Mouse (Mus musculus) hindbrain, embryonic 16.5 days (tissue): ENCODE data around the gene Hoxa9. TPM values are rescaled to one million over a fixed set of nuclear protein-coding genes. Genes with fewer than 3 reads are reported as not detected.

ENCODE experiments used
- ATAC-seq: fragments of 200-750 bp; cut with Nextera tagmentation; 2 replicates; pipeline ENCODE4 v1.8.0; 2017; ENCODE audit warnings: moderate TSS enrichment, moderate library complexity
- H3K27ac ChIP-seq: fragments of 300-500 bp; sonication (generic); 2 replicates; pipeline ENCODE4 v1.5.1; 2014; ENCODE audit warnings: low read depth, mild to moderate bottlenecking, control low read depth, low read length, moderate library complexity
- H3K27me3 ChIP-seq: fragments of 300-500 bp; sonication (generic); replicated peaks from 2 replicates; pipeline ENCODE4 v1.6.1; 2014; ENCODE audit warnings: low read length; ENCODE audit not compliant: control insufficient read depth, insufficient read depth
- H3K36me3 ChIP-seq: fragments of 300-500 bp; sonication (generic); 2 replicates; pipeline ENCODE4 v1.6.1; 2014; ENCODE audit warnings: mild to moderate bottlenecking, low read length, moderate library complexity, mixed read lengths; ENCODE audit not compliant: control insufficient read depth, insufficient read depth
- H3K4me1 ChIP-seq: fragments of 300-500 bp; sonication (generic); 2 replicates; pipeline ENCODE4 v1.6.1; 2014; ENCODE audit warnings: low read depth, low read length; ENCODE audit not compliant: control insufficient read depth, insufficient read depth
- H3K4me2 ChIP-seq: fragments of 300-500 bp; sonication (generic); 2 replicates; pipeline ENCODE4 v1.6.1; 2014; ENCODE audit warnings: mild to moderate bottlenecking, low read length, control low read depth, moderate library complexity
- H3K4me3 ChIP-seq: fragments of 300-500 bp; sonication (generic); 2 replicates; pipeline ENCODE4 v1.5.1; 2014; ENCODE audit warnings: mild to moderate bottlenecking, low read length, control low read depth, moderate library complexity
- H3K9ac ChIP-seq: fragments of 300-500 bp; sonication (generic); 2 replicates; pipeline ENCODE4 v1.6.1; 2014; ENCODE audit warnings: low read depth, mild to moderate bottlenecking, control low read depth, low read length, moderate library complexity
- H3K9me3 ChIP-seq: fragments of 300-500 bp; sonication (generic); 2 replicates; pipeline ENCODE4 v1.6.1; 2014; ENCODE audit warnings: mild to moderate bottlenecking, low read length, moderate library complexity; ENCODE audit not compliant: control insufficient read depth
- WGBS: fragments of 180-500 bp; shearing (Covaris S2); extraction: QIAGEN DNeasy Blood & Tissue Kit; methylation state at CpG from one replicate; pipeline ENCODE4 v1.1.7; 2014; 5-methylcytosine and 5-hydroxymethylcytosine counted together
- polyA plus RNA-seq: library from polyadenylated mRNA; unstranded; fragments of >200 nt; fragmentation: Nextera tagmentation; extraction: Ambion mirVana; gene quantifications from 2 replicates; pipeline ENCODE4 v1.2.1, GENCODE M21; 2015

Gene Hoxa9
- polyA plus RNA-seq, 1 experiment from 2014 or later, result 0.48 TPM

DNA sequence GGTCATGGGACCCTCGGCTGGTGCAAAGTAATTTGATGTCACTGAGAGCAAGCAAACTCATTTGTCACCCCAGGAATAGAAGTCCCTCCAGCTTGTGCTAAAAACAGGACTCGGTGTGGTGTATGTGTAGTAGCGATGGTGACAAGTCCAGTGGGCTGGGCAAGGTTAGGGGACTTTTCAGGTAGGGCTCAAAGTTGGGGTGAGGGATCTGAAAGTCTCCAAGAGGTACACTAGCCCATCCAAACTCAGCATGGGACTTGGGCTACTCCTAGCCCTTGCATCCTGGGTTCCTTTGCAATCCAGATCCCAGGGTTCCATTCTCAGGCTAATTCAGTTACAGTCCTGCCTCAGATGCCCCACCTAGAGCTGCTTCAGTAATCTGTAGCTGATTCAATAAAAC, 37.9 kb upstream of the Hoxa9 start:
- H3K27ac ChIP-seq, result no peak overlapping the region
- H3K9ac ChIP-seq, result no peak overlapping the region
- peaks cover 83% of the 10 kb centered on the region for H3K27me3 ChIP-seq
- H3K36me3 ChIP-seq, result no peaks in the 10 kb centered on the region
- no peak overlapping the region for H3K4me3 ChIP-seq
- ATAC-seq, result no peak
- H3K9me3 ChIP-seq, result no peaks in the 10 kb centered on the region
- WGBS, result 0% methylated on average over 3 of the region's 3 CpGs
- H3K4me1 ChIP-seq, result peaks cover 2% of the 10 kb centered on the region
- no peak overlapping the region for H3K4me2 ChIP-seq

DNA sequence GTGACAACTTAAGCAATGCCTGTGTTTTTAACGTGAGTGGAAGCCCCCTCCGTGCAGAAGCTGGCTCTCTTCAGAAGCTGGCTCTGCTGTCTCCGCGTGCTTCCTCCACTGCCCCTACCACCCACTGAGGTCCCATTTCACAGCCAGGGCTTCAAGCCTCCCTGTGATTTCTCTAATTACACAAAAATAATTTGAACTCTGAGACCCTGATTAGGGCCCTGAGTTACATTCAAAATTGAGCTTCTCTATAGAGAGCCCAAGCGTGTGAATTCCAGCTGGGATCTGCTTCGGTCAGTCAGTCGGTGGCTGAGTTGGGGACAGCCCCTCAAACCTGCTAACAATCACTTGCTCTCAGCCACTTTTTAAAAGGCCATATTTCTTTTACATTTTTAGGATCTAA, 37.5 kb upstream of the Hoxa9 start:
- 2% methylated on average over 7 of the region's 7 CpGs for WGBS
- H3K9me3 ChIP-seq, result no peaks in the 10 kb centered on the region
- no peaks in the 10 kb centered on the region for H3K36me3 ChIP-seq
- no peak for ATAC-seq
- peaks cover 86% of the 10 kb centered on the region for H3K27me3 ChIP-seq
- no peak overlapping the region for H3K4me2 ChIP-seq
- H3K4me3 ChIP-seq, result no peak overlapping the region
- H3K9ac ChIP-seq, result no peak overlapping the region
- H3K4me1 ChIP-seq, result peaks cover 2% of the 10 kb centered on the region
- H3K27ac ChIP-seq, result no peak overlapping the region

DNA sequence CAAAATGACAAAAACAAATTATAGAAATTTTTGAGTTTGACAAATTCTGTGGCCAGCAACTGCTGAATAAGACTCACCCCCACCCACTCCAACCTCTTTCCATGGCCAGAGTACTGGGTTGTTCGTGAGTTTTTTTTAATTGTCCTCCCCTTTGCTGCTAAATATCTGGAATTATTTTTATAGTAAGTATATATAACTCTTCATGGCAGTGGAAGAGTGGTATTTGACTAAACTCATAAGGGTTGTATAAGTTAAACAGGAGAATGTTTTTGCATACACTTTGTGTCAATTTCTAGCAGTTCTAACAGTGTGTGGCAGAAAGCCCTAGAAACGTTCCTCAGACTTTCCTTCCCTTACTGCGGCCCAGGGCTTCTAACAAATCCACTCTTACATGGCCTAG, 36.8 kb upstream of the Hoxa9 start:
- Histone ChIP-seq H3K4me3 (no peak overlapping the region), H3K4me2 (no peak overlapping the region), H3K9me3 (no peaks in the 10 kb centered on the region), H3K4me1 (peaks cover 2% of the 10 kb centered on the region), H3K36me3 (no peaks in the 10 kb centered on the region), H3K27me3 (peaks cover 85% of the 10 kb centered on the region), H3K27ac (no peak overlapping the region), H3K9ac (no peak overlapping the region)
- no peak for ATAC-seq
- WGBS, result 6% methylated on average over 3 of the region's 3 CpGs

DNA sequence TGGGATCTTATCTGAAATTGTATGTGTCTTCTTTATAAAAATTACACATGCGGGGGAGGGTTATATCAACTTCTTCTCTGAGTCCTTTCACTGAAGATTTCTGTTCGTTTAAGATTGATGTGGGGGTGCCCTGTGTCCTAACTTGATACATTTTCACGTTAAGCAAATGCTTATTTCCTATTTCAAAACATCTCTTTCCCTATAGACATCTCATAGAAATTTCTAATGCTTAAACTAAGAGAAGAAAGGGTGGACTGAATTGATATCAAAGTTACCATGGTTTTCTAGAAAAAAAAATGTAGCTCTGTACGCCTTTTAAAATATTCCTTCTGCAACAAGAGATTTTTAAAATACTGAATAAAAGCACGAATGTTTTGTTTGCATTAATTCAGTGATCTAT, 36.3 kb upstream of the Hoxa9 start:
- Histone ChIP-seq H3K9me3 (no peaks in the 10 kb centered on the region), H3K27me3 (peaks cover 85% of the 10 kb centered on the region), H3K36me3 (no peaks in the 10 kb centered on the region), H3K4me2 (no peak overlapping the region), H3K4me1 (peaks cover 2% of the 10 kb centered on the region), H3K27ac (no peak overlapping the region), H3K9ac (no peak overlapping the region), H3K4me3 (no peak overlapping the region)
- ATAC-seq, result no peak
- 20% methylated on average over 5 of the region's 5 CpGs for WGBS

DNA sequence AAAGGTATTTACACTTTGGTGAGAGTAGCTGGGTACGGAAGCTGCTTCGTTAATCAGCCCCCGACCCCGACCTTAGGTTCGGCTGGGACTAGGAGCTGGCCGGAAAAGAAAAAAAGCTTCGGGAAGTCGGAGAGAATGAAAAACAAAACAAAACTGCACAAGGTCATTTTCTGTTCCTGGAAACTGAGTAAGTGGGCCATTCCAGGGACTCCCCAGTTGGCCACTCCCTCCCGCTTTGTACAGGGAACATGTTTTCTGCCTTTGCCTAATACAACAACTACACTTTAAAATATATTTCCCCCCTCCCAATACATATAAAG, 35.7 kb upstream of the Hoxa9 start:
- H3K9ac ChIP-seq, result no peak overlapping the region
- H3K4me3 ChIP-seq, result no peak overlapping the region
- H3K27ac ChIP-seq, result no peak overlapping the region
- peaks cover 87% of the 10 kb centered on the region for H3K27me3 ChIP-seq
- no peak for ATAC-seq
- peaks cover 2% of the 10 kb centered on the region for H3K4me1 ChIP-seq
- WGBS, result under 1% methylated on average over 9 of the region's 9 CpGs
- H3K4me2 ChIP-seq, result no peak overlapping the region
- H3K9me3 ChIP-seq, result no peaks in the 10 kb centered on the region
- no peaks in the 10 kb centered on the region for H3K36me3 ChIP-seq

DNA sequence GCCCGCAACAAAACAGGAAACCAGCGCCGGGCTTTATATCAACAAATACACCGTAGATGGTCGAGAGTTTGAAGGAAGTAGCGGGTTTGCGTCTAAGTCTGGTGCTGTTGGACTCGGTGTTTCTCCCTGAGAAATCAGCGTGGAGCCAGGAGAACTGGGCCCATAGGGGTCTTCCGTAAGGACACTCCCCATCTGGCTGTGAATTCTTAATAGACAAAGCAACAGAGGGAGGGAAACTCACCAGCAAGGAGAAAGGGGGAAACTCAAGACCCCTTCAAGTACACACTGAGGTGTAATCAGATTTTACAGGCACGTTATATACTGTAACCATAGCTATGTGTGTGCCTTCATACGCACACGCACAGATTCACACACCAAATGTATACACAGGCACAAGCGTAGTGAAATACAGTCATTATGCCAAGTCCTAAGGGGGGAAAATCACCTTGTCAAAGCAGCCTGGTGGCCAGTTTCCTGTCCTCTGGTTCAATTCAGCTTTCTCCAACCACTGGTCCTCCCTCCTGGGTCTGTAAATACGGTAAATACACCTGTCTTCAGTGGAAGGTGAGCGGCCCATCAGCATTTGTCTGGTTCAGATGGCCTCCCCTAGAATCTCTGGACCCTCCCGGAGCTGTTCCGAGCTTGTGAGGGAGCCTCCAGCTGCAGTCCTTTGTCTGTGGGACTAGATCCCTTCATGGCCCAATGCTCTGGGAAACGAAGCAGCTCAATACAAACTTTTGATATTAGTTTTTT, 35.2 kb upstream of the Hoxa9 start:
- 1% methylated on average over 19 of the region's 19 CpGs for WGBS
- no peak for ATAC-seq

DNA sequence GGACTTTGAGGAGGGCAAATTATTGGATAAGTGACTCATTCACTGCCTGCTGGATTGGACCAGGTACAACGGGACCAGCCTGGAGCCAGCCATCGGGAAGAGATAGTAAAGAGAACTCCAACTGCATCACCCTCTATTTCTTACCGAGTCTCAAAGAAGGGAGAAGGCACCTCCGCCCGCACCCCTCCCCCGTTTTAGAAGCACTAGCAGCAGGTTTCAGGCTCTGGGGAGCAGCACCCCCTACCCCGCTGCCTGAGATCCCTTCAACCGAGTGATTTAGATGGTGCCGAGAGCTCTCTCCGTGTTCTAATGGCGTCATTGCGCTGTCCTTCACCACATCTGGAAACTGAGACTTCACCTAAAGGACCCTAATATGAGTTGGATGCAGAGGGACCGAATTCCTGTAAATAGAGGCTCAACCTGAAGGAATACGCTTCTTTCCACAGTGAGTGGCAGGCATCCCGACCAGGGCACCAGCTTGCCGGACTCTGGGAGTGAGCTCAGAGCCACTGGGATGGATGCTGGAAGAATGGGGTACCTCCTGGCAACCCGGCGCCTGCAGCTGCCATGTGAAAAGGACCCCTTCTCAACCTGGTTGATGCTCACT, 34.5 kb upstream of the Hoxa9 start:
- H3K4me3 ChIP-seq, result no peak overlapping the region
- H3K4me2 ChIP-seq, result no peak overlapping the region
- peaks cover 85% of the 10 kb centered on the region for H3K27me3 ChIP-seq
- ATAC-seq, result no peak
- no peaks in the 10 kb centered on the region for H3K36me3 ChIP-seq
- WGBS, result 2% methylated on average over 18 of the region's 18 CpGs
- peaks cover 4% of the 10 kb centered on the region; the same call in 1 of the 2 replicates for H3K4me1 ChIP-seq
- no peaks in the 10 kb centered on the region for H3K9me3 ChIP-seq
- no peak overlapping the region for H3K27ac ChIP-seq
- no peak overlapping the region for H3K9ac ChIP-seq

More for the DNA sequence above, 35.2 kb upstream of the Hoxa9 start:
- Histone ChIP-seq H3K27ac (no peak overlapping the region), H3K4me3 (no peak overlapping the region), H3K9ac (no peak overlapping the region), H3K4me2 (no peak overlapping the region), H3K4me1 (peaks cover 2% of the 10 kb centered on the region), H3K27me3 (peaks cover 87% of the 10 kb centered on the region), H3K9me3 (no peaks in the 10 kb centered on the region), H3K36me3 (no peaks in the 10 kb centered on the region)

DNA sequence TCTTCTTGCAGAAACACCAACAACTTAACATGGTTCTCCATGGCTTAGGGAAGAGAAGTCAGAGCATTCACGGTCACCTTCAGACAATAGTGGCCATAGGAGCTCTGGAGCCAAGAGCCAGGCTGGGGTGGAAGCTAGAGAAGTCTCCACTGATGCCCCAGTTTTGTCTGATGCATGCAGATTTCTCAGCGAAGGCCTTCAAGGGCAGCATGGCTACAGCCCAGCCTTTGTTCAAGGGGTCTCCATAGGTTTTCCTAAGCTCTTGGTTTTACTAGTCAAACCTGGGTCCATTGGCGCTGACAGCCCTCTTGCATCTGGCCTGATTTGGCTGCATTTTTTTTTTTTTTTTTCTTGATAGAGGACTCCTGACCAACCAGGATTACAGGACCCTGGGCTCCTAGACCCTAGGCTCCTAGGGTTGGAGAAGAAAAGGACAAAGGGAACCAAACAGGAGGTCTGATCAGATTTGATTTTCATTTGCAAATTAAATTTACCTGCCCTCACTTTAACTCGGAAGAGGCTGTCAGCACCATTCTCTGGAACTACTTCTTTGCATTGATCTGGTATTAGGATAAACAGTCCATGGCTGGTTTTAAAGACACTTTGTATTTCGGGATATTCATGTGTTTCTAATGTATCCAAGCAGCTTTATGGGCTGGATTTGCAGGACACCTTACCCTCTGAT, 33.4 kb upstream of the Hoxa9 start:
- Histone ChIP-seq H3K36me3 (no peaks in the 10 kb centered on the region), H3K9me3 (no peaks in the 10 kb centered on the region), H3K4me3 (no peak overlapping the region), H3K27me3 (peaks cover 78% of the 10 kb centered on the region), H3K27ac (no peak overlapping the region), H3K9ac (no peak overlapping the region), H3K4me2 (no peak overlapping the region), H3K4me1 (peaks cover 7% of the 10 kb centered on the region; the same call in 1 of the 2 replicates)
- WGBS, result 4% methylated on average over 5 of the region's 5 CpGs
- no peak for ATAC-seq

DNA sequence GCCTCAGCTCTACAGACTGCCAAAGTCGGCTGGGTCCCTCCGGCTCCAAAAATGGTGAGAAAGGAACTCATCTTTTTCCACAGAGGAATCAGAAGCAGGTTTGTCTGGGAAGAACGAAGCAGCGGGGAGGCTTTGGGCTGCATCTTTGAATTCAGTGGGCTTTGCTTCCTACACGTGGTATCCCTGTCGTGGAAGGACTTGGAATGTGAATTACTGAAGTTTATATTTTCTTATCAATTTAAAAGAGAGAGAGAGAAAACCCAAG, 32.4 kb upstream of the Hoxa9 start:
- H3K9ac ChIP-seq, result no peak overlapping the region
- no peak overlapping the region for H3K27ac ChIP-seq
- 4% methylated on average over 6 of the region's 6 CpGs for WGBS
- no peaks in the 10 kb centered on the region for H3K36me3 ChIP-seq
- peaks cover 7% of the 10 kb centered on the region; the same call in 1 of the 2 replicates for H3K4me1 ChIP-seq
- no peak overlapping the region for H3K4me2 ChIP-seq
- no peak for ATAC-seq
- H3K4me3 ChIP-seq, result no peak overlapping the region
- H3K9me3 ChIP-seq, result no peaks in the 10 kb centered on the region
- peaks cover 76% of the 10 kb centered on the region for H3K27me3 ChIP-seq
